Mouse (Mus musculus): ENCODE measurements around the gene Hist2h2aa2. TPM values are rescaled to one million over a fixed set of nuclear protein-coding genes. Genes with fewer than 3 reads are reported as not detected.

Gene Hist2h2aa2
- total RNA-seq, 1 experiment = 2,531 TPM

GRCm38 (mm10) chr3:96266132-96266710 is 26.1 kb upstream of the Hist2h2aa2 start:
- Histone ChIP-seq H3K36me3 (ENCODE audit: control insufficient read depth, insufficient read depth, low read length, poor library complexity, severe bottlenecking) (no peaks in the 10 kb centered on the region), H3K27ac (ENCODE audit: insufficient read depth, low read depth, low read length, poor library complexity, severe bottlenecking) (no peak overlapping the region), H3K9me3 (ENCODE audit: control insufficient read depth, insufficient read depth, low read depth, low read length) (no peaks in the 10 kb centered on the region), H3K4me1 (ENCODE audit: control insufficient read depth in 2 of 2, insufficient read depth in 2 of 2, low read length in 2 of 2, poor library complexity in 1 of 2) (peaks cover 2 to 7% of the 10 kb centered on the region in 2 experiments; a peak in 2 of 4 replicates), H3K9ac (ENCODE audit: insufficient read depth, low read depth, low read length, poor library complexity, severe bottlenecking) (no peak overlapping the region), H3K4me3 (ENCODE audit: insufficient read depth in 1 of 2, low read depth in 1 of 2, low read length in 2 of 2, poor library complexity in 1 of 2, severe bottlenecking in 1 of 2) (no peak overlapping the region)
- TF ChIP-seq HCFC1 (IDR thresholded peaks at IDR 0.05; ENCODE audit: borderline replicate concordance, insufficient read depth, low read length) (no peak), MAFK (IDR thresholded peaks at IDR 0.05; ENCODE audit: insufficient read depth, low read depth, low read length) (no peak), ZNF384 (IDR thresholded peaks at IDR 0.05; ENCODE audit: low read depth, low read length) (no peak), CHD2 (IDR thresholded peaks at IDR 0.05; ENCODE audit: low read depth, low read length) (no peak), ZC3H11A (IDR thresholded peaks at IDR 0.05; ENCODE audit: borderline replicate concordance, low read depth, low read length) (no peak)
- no peak for DNase-seq (ENCODE audit: low read depth, low spot score)
- in situ Hi-C loops (cut with MboI; ENCODE audit: low sequenced_read_pairs in 2 of 2, unreplicated experiment in 2 of 2) = no loop called here

- Histone ChIP-seq H3K4me1 (ENCODE audit: control insufficient read depth in 2 of 2, insufficient read depth in 2 of 2, low read length in 2 of 2, poor library complexity in 1 of 2) (peaks cover 0 to 7% of the 10 kb centered on the region in 2 experiments; a peak in 2 of 4 replicates), H3K9me3 (ENCODE audit: control insufficient read depth, insufficient read depth, low read depth, low read length) (no peaks in the 10 kb centered on the region), H3K27ac (ENCODE audit: insufficient read depth, low read depth, low read length, poor library complexity, severe bottlenecking) (no peak overlapping the region; the same call in 1 of the 2 replicates), H3K36me3 (ENCODE audit: control insufficient read depth, insufficient read depth, low read length, poor library complexity, severe bottlenecking) (no peaks in the 10 kb centered on the region), H3K9ac (ENCODE audit: insufficient read depth, low read depth, low read length, poor library complexity, severe bottlenecking) (peak overlapping the region; percentile 27; the same call in 1 of the 2 replicates), H3K4me3 (ENCODE audit: insufficient read depth in 1 of 2, low read depth in 1 of 2, low read length in 2 of 2, poor library complexity in 1 of 2, severe bottlenecking in 1 of 2) (peak overlapping the region; percentile 56 to 70; a peak in 2 of 4 replicates)
- TF ChIP-seq ZC3H11A (IDR thresholded peaks at IDR 0.05; ENCODE audit: borderline replicate concordance, low read depth, low read length) = no peak
- in situ Hi-C loops (cut with MboI; ENCODE audit: low sequenced_read_pairs in 2 of 2, unreplicated experiment in 2 of 2) = no loop called here
- DNase-seq (ENCODE audit: low read depth, low spot score) = no peak
These were observed 24.4 kb upstream of the Hist2h2aa2 start for GRCm38 (mm10) chr3:96264404-96264949.

- H3K36me3 ChIP-seq (ENCODE audit: control insufficient read depth, insufficient read depth, low read length, poor library complexity, severe bottlenecking) = no peaks in the 10 kb centered on the region
- peak overlapping the region; percentile 80 for H3K27ac ChIP-seq (ENCODE audit: insufficient read depth, low read depth, low read length, poor library complexity, severe bottlenecking)
- DNase-seq (ENCODE audit: low read depth, low spot score) = no peak
- in situ Hi-C loops (cut with MboI; ENCODE audit: low sequenced_read_pairs in 2 of 2, unreplicated experiment in 2 of 2) = no loop called here
- H3K9ac ChIP-seq (ENCODE audit: insufficient read depth, low read depth, low read length, poor library complexity, severe bottlenecking) = peak overlapping the region; percentile 90
- H3K4me1 ChIP-seq (ENCODE audit: control insufficient read depth in 2 of 2, insufficient read depth in 2 of 2, low read length in 2 of 2, poor library complexity in 1 of 2) = peaks cover 0 to 7% of the 10 kb centered on the region in 2 experiments; a peak in 2 of 4 replicates
- H3K4me3 ChIP-seq (ENCODE audit: insufficient read depth in 1 of 2, low read depth in 1 of 2, low read length in 2 of 2, poor library complexity in 1 of 2, severe bottlenecking in 1 of 2) = peak overlapping the region; percentile 56 to 70
- H3K9me3 ChIP-seq (ENCODE audit: control insufficient read depth, insufficient read depth, low read depth, low read length) = no peaks in the 10 kb centered on the region
- no peak for TF ChIP-seq HCFC1 (IDR thresholded peaks at IDR 0.05; ENCODE audit: borderline replicate concordance, insufficient read depth, low read length)
- TF ChIP-seq CHD2 (IDR thresholded peaks at IDR 0.05; ENCODE audit: low read depth, low read length) = no peak
- no peak for TF ChIP-seq MAFK (IDR thresholded peaks at IDR 0.05; ENCODE audit: insufficient read depth, low read depth, low read length)
- no peak for TF ChIP-seq ZC3H11A (IDR thresholded peaks at IDR 0.05; ENCODE audit: borderline replicate concordance, low read depth, low read length)
These were observed 23.7 kb upstream of the Hist2h2aa2 start for GRCm38 (mm10) chr3:96263558-96264403.

GRCm38 (mm10) chr3:96262979-96263550 is 23.0 kb upstream of the Hist2h2aa2 start, which contains the start of gene Hist2h4:
Gene Hist2h4, minus strand, starts transcription at chr3:96263311.
- Histone ChIP-seq H3K9ac (ENCODE audit: insufficient read depth, low read depth, low read length, poor library complexity, severe bottlenecking) (peak within 1 kb of the TSS; percentile 90), H3K36me3 (ENCODE audit: control insufficient read depth, insufficient read depth, low read length, poor library complexity, severe bottlenecking) (no peaks in the 10 kb centered on the region), H3K4me1 (ENCODE audit: control insufficient read depth in 2 of 2, insufficient read depth in 2 of 2, low read length in 2 of 2, poor library complexity in 1 of 2) (peaks cover 0 to 5% of the 10 kb centered on the region in 2 experiments; a peak in 2 of 4 replicates), H3K4me3 (ENCODE audit: insufficient read depth in 1 of 2, low read depth in 1 of 2, low read length in 2 of 2, poor library complexity in 1 of 2, severe bottlenecking in 1 of 2) (peak within 1 kb of the TSS; percentile 56 to 74), H3K27ac (ENCODE audit: insufficient read depth, low read depth, low read length, poor library complexity, severe bottlenecking) (peak within 1 kb of the TSS; percentile 96), H3K9me3 (ENCODE audit: control insufficient read depth, insufficient read depth, low read depth, low read length) (no peaks in the 10 kb centered on the region)
- peak; percentile 93 for DNase-seq (ENCODE audit: low read depth, low spot score)
- in situ Hi-C loops (cut with MboI; ENCODE audit: low sequenced_read_pairs in 2 of 2, unreplicated experiment in 2 of 2) = no loop called here
- peak; percentile 59; the same call in 1 of the 2 replicates for TF ChIP-seq HCFC1 (IDR thresholded peaks at IDR 0.05; ENCODE audit: borderline replicate concordance, insufficient read depth, low read length)
- TF ChIP-seq ZC3H11A (IDR thresholded peaks at IDR 0.05; ENCODE audit: borderline replicate concordance, low read depth, low read length) = no peak
- peak; percentile 69 for TF ChIP-seq ZNF384 (IDR thresholded peaks at IDR 0.05; ENCODE audit: low read depth, low read length)
- no peak for TF ChIP-seq CHD2 (IDR thresholded peaks at IDR 0.05; ENCODE audit: low read depth, low read length)
- no peak for TF ChIP-seq MAFK (IDR thresholded peaks at IDR 0.05; ENCODE audit: insufficient read depth, low read depth, low read length)

Data from ES-E14 (cell line).